Mouse (Mus musculus): ENCODE results near the gene Micu2. TPM values are rescaled to one million over a fixed set of nuclear protein-coding genes. Genes with fewer than 3 reads are reported as not detected.

Micu2 gene
- total and polyA plus RNA-seq, 3 experiments = 61.3 to 173 (median 65.1) TPM

DNA sequence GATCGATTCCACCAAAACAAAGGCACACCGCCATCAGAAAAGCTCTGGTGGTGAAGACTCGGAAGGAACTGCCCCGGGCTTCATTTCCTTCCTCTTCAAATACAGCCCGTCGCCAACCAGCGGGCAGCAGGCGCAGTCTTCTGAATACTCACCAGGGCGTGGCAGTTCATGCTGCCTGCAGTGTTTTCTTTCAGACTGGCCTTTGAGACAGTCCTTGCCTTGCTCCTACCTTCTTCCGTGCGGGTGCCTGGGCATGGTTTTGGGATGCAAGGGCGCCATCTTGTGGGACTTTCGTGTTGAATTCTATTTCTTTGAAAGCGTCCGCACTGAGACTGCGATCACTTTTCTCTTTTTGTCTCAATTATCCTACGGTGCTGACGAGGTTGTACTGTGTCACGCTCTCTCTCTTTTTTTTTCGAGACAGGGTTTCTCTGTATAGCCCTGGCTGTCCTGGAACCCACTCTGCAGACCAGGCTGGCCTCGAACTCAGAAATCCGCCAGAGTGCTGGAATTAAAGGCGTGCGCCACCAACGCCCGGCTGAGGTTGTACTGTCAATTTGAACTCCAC lies 88.5 kb downstream of the Micu2 start (continued):
- TF ChIP-seq EP300 (IDR thresholded peaks at IDR 0.05; ENCODE audit: low read depth in 1 of 2, low read length in 2 of 2) = peak in 1 of 2 experiments; percentile 51; a peak in 2 of 4 replicates
- no peak for TF ChIP-seq TBP (IDR thresholded peaks at IDR 0.05; ENCODE audit: low read depth, low read length)
- TF ChIP-seq ZMIZ1 (IDR thresholded peaks at IDR 0.05; ENCODE audit: low read depth, low read length) = no peak
- TF ChIP-seq CTCF (IDR thresholded peaks at IDR 0.05 in 2 of 3, conservative IDR thresholded peaks at IDR 0.05 in 1 of 3; ENCODE audit: control insufficient read depth in 1 of 3, insufficient read depth in 1 of 3, low read depth in 2 of 3, low read length in 3 of 3, poor library complexity in 1 of 3, severe bottlenecking in 1 of 3) = peak; percentile 51 to 98 (median 89)
- TF ChIP-seq POLR2AphosphoS5 (IDR thresholded peaks at IDR 0.05; ENCODE audit: borderline replicate concordance, low read depth, low read length) = no peak
- peak; percentile 85; the same call in 1 of the 2 replicates for TF ChIP-seq MYC (IDR thresholded peaks at IDR 0.05; ENCODE audit: low read depth, low read length)
- no peak; the same call in 1 of the 2 replicates for TF ChIP-seq MAFK (IDR thresholded peaks at IDR 0.05; ENCODE audit: borderline replicate concordance, low read depth, low read length)
- TF ChIP-seq GATA1 (IDR thresholded peaks at IDR 0.05; ENCODE audit: low read depth, low read length) = no peak
- peak; percentile 37; the same call in 1 of the 2 replicates for TF ChIP-seq ETS1 (IDR thresholded peaks at IDR 0.05; ENCODE audit: low read depth, low read length)
- TF ChIP-seq ELF1 (IDR thresholded peaks at IDR 0.05; ENCODE audit: low read depth, low read length) = peak; percentile 71; the same call in 1 of the 2 replicates
- TF ChIP-seq E2F4 (IDR thresholded peaks at IDR 0.05; ENCODE audit: borderline replicate concordance, low read depth, low read length) = no peak
- no peak for TF ChIP-seq GABPA (IDR thresholded peaks at IDR 0.05; ENCODE audit: low read depth, low read length)
- no peak for TF ChIP-seq MEF2A (IDR thresholded peaks at IDR 0.05; ENCODE audit: extremely low read depth, insufficient replicate concordance, low read depth, low read length, poor library complexity, severe bottlenecking)
- TF ChIP-seq SIN3A (IDR thresholded peaks at IDR 0.05; ENCODE audit: low read length) = peak; percentile 95
- peak; percentile 52; the same call in 1 of the 2 replicates for TF ChIP-seq NELFE (IDR thresholded peaks at IDR 0.05; ENCODE audit: low read depth, low read length)
- no peak for TF ChIP-seq USF1 (IDR thresholded peaks at IDR 0.05; ENCODE audit: low read depth, low read length)
- TF ChIP-seq ZNF384 (IDR thresholded peaks at IDR 0.05; ENCODE audit: low read depth, low read length) = peak; percentile 55
- TF ChIP-seq HCFC1 (IDR thresholded peaks at IDR 0.05; ENCODE audit: low read depth, low read length) = peak; percentile 59; the same call in 1 of the 2 replicates
- peak; percentile 93 for TF ChIP-seq ZC3H11A (IDR thresholded peaks at IDR 0.05; ENCODE audit: low read depth, low read length)
- TF ChIP-seq UBTF (IDR thresholded peaks at IDR 0.05; ENCODE audit: borderline replicate concordance, insufficient read depth, low read depth, low read length) = no peak
- TF ChIP-seq POLR2AphosphoS2 (IDR thresholded peaks at IDR 0.05; ENCODE audit: low read length) = no peak
- no peak for TF ChIP-seq TAL1 (IDR thresholded peaks at IDR 0.05; ENCODE audit: low read length)
- peak; percentile 74 for TF ChIP-seq MAX (IDR thresholded peaks at IDR 0.05; ENCODE audit: low read length)

DNA sequence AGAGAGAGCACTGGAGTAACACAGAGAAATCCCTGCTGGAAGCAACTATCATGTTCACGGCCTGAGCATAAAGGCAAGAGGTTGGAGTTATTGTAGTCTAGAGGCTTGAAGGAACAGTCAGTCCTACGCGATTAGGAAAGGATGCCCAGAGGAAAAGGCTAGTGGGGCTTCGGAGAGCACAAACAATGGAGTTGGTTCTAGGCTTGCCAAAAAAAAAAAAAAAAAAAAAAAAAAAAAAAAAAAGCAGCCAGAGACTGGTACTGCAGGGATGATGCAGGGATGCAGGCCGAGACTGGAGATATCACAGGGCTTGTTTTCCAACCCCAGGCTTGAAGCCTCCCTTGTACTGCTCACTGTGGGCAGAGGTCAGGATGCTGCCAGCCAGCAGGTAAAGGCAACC lies 89.8 kb downstream of the Micu2 start:
- Histone ChIP-seq H3K9me3 (replicated peaks; ENCODE audit: insufficient read depth, low read length) (no peaks in the 10 kb centered on the region), H3K4me1 (ENCODE audit: control insufficient read depth in 1 of 2, insufficient read depth in 2 of 2, low read length in 2 of 2) (peaks cover 17 to 19% of the 10 kb centered on the region in 2 experiments), H3K27ac (ENCODE audit: control insufficient read depth, low read depth, low read length) (no peak overlapping the region), H3K9ac (ENCODE audit: control insufficient read depth, low read depth, low read length, poor library complexity, severe bottlenecking) (no peak overlapping the region), H3K27me3 (ENCODE audit: control insufficient read depth in 1 of 2, insufficient read depth in 2 of 2, low read length in 2 of 2) (no peaks in the 10 kb centered on the region), H3K4me3 (ENCODE audit: control insufficient read depth in 1 of 2, insufficient read depth in 1 of 2, low read depth in 2 of 2, low read length in 2 of 2) (no peak overlapping the region), H3K36me3 (ENCODE audit: control insufficient read depth in 1 of 2, insufficient read depth in 2 of 2, low read length in 2 of 2) (peaks cover 0 to 8% of the 10 kb centered on the region in 2 experiments; a peak in 2 of 4 replicates), H3K79me2 (ENCODE audit: control insufficient read depth, insufficient read depth, low read length, poor library complexity) (no peaks in the 10 kb centered on the region)
- TF ChIP-seq ZNF384 (IDR thresholded peaks at IDR 0.05; ENCODE audit: low read depth, low read length) (peak; percentile 77), POLR2AphosphoS5 (IDR thresholded peaks at IDR 0.05; ENCODE audit: borderline replicate concordance, low read depth, low read length) (no peak)
- DNase-seq (ENCODE audit: low read depth, low spot score) = no peak
